Mouse (Mus musculus) layer of hippocampus, adult 9-10 months (tissue): Measurements from ENCODE around the gene Ccnd3.

ENCODE experiments used
- DNase-seq: peaks from one replicate; pipeline ENCODE4 v3.0.0; 2022; ENCODE audit warnings: low spot score

Gene Ccnd3

DNA sequence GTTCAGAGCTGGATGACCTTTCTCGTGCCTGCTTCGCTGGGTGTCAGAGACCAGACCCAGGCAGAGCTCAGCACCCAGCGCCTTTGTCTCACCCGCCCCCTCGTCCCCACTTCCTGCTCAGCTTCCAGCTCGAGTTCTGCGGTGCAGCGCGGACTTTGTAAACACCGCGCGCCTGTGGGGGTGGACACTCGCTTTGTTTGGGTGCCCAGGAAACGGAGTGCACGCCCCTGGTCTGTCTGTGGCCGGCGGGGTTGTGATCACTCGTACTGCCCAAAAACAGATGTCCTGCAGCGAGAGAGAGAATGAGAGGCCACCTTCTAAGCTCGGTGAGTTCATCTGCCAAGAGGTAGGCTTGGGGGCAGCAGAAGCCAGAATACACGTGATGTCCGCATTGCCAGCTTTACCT lies at the start of gene Ccnd3:
TSS of gene Ccnd3 (plus strand) at position 111 of the 406 bp plus-strand sequence.
- DNase-seq = no peak

DNA sequence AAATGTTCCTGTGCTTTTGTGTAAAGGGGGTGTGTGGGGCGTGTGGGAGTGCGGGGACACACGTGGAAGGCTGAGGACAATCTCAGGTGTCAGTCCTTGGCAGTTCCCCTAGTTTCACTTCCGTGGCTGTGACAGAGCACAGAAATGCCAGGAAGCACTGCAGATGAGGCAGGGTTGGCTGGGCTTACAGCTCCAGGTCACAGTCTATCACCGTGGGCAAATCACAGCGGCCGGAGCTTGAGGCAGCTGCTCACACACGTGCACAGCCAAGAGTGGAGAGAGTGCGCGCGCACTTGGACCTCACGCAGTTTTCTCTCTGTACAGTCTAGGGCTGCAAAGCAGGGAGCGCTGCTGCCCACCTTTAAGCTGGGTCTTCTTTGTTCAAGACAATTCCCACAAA lies 46.5 kb upstream of the Ccnd3 start:
- no peak for DNase-seq

DNA sequence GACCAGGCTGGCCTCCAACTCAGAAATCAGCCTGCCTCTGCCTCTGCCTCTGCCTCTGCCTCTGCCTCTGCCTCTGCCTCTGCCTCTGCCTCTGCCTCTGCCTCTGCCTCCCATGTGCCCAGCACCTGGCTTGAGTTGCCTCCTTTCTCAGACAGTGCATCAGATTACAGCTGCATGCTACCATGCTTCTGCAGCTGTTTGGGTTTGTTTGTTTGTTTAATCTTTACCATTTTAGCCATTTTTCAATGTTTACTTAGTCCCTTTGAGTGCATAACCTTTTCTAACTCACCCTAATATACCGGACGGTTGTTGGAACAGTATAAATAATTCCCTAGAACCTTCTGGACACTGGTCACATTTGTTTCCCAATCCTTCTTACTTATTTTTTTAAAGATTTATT lies 45.9 kb upstream of the Ccnd3 start:
- DNase-seq = no peak

DNA sequence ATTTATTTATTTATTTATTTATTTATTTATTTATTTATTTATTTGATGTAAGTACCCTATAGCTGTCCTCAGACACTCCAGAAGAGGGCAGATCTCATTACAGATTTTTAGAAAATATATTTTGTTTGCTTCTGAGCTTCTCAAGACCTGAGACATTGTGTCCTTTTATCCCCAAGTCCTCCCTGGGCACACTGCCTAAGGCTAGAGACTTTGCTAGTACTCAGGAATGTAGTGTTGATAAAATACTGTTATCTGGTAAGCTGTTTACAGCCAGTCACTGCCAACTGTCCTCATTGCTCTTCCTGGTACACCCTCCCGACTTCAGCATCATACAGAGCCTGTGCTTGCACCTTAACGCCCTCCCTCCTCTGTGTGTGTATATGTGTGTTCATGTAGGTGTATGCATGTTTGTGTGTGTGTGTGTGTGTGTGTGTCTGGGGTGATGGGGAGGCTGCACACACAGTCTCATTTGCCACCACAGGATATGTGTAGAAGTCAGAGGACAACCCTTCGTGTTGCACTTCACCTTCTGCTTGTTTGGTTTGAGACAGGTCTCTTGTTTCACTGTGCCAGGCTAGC lies 45.4 kb upstream of the Ccnd3 start:
- DNase-seq = no peak

- DNase-seq = no peak
Observed at GRCm38 (mm10) chr17:47461688-47462087, 43.2 kb upstream of the Ccnd3 start.

- DNase-seq = no peak
Observed at GRCm38 (mm10) chr17:47462209-47462608, 42.6 kb upstream of the Ccnd3 start.

DNA sequence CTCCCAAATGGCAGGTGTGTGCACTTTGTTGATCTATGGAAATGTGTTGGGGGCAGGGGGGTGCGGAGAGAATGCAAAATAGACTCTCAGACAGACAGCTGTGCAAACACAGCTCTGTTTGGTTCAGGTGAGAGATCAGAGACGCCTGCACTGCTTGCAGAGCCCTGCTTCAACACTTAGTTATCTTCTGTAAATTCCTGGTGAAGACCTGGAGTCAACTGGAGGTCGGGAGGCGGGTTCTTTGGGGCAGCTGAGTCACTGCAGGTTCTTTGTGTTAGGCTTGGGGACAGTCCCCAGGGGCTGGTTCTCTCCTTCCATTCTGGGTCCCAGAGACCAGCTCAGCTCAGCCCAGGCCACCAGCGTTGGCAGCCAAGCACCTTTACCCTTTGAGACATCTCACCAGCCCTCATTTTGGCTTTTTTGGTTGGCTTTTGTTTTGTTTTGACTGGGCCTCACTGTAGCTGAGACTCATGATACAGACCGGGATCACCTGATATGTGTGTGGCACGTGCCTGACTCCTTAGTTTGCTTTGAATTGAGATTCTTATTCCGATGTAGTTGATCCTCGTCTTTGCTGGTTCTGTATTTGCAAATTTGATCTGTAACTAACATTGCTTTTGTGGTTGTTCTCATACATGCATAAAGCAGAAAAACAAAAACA lies 42.0 kb upstream of the Ccnd3 start:
- no peak for DNase-seq

- no peak for DNase-seq
Observed at GRCm38 (mm10) chr17:47464248-47464965, 40.4 kb upstream of the Ccnd3 start.

DNA sequence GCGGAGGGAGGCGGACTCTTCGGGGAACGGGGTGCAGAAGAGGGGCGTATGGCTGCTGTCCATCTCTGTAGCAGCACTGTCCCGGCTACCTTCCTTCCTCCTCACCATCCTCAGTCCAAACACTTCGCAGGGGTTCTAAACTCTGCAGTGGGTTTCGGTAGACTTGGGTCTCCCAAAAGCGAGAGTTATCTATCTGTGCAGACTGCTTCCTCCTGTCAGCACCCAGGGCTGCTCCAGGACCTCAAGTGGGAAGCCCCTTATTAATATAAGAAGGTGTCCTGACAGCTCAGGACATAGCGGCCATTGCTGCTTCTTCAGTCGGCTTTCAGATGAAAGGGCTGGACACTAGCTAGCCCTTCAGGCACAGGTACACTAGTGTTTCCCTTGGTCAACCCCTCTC lies 39.8 kb upstream of the Ccnd3 start:
- no peak for DNase-seq

GRCm38 (mm10) chr17:47466284-47466683 lies 38.6 kb upstream of the Ccnd3 start:
- no peak for DNase-seq

DNA sequence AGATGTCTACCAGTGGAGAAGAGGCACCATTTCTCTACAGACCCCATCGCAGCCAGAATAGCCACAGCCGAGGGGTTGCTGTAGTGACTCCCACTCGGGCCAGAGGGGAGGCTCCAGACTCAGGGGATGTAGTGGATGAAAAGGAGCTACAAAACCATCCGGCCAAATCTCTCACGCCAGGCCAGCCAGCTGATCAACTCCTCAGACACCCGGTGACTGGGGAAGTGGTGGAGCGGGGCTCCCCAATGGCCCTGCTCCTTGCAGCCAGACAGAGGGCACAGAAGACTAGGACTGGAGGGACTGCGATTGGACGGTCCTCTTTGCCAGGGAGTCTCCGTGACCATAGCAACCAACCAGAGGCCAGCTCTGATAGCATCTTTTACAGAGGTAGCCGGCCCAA lies 37.2 kb upstream of the Ccnd3 start:
- DNase-seq = no peak

DNA sequence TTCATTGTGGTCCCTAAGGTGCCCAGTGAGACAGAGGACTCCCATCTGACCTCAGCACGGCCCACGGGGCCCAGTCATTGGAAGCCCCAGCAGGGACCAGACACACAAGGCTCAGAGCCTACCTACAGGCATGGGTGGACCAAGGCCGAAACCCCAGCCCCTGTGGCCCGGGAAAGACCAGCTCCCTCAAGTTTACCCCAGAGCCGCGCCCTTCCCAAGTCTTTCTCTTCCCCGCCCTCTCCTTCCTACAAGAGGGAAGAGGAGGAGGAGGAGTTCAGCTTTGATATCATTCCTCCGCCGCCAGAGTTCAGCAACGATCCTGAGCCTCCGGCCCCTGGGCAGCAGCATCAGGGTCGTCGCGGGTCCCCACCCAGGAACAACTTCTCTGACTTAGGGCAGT lies 36.8 kb upstream of the Ccnd3 start:
- no peak for DNase-seq

DNA sequence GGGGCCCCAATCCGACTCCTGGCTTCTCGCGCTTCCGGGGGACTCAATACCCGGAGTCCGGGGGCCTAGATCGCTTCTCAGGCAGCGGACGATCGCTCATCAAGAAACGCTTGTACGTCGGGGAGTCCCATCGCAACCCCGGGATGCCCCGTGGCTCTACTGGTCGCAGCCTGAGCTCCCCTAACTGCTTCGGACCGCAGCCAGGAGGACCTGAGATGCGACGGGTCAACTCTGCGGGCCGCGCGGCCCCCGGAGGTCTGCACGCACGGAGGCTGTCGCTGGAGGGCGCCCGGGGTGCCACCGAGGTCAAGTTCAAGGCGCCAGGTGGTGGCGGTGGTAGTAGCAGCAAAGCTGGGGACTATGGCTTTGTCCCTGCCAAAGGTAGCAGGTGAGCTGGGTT lies 36.4 kb upstream of the Ccnd3 start:
- DNase-seq = no peak

DNA sequence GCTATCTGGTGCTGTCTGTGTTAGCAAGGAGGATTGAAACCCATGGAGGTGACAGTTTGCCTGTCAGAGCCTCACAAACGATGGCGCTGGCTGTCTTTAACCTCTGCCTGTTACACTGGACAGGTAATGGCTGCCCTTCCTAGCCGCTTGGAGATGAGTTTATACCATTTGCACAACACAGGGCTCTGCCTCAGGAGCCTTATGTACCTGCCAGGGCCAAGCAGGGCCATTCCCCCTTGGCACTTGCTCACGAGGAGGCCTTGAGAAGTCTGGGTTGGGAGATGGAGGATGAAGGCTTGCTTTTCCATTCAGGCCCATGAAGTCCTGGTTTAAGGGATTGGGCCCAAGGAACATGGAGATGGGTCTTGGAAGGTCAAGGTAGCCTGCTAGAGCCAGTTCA lies 35.2 kb upstream of the Ccnd3 start:
- DNase-seq = no peak

- DNase-seq = no peak
Observed at GRCm38 (mm10) chr17:47470121-47470520, 34.7 kb upstream of the Ccnd3 start.

- peak; percentile 27 for DNase-seq
Observed at GRCm38 (mm10) chr17:47470686-47471085, 34.2 kb upstream of the Ccnd3 start.

GRCm38 (mm10) chr17:47472435-47473350 lies 32.2 kb upstream of the Ccnd3 start:
- no peak for DNase-seq

DNA sequence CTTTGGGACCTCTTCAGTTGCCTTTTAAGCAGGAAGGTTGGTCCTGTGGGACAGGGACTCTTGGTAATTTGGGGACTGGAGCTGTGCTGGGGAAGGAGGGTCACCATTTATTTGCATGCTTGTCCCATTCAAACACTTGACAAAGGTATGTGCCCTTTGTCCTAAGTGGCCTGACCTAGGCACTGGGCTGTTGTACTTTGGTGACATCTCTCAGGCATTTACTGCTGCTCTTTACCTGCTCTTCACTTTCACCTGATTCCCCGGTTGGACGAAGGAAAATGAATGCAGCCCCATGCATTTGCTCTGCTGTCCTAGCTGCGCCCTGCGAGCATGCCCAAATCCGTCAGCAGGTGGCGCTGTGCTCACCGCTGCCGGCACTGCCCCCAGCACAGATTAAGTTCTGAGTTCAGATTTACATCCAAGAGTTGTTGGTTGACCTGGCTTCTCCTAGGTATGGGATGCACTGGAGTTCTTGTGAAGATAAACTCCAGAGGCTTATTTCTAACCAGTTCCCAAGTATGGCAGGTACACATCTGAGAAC lies 31.3 kb upstream of the Ccnd3 start:
- no peak for DNase-seq

GRCm38 (mm10) chr17:47474250-47474649 lies 30.6 kb upstream of the Ccnd3 start:
- DNase-seq = no peak

DNA sequence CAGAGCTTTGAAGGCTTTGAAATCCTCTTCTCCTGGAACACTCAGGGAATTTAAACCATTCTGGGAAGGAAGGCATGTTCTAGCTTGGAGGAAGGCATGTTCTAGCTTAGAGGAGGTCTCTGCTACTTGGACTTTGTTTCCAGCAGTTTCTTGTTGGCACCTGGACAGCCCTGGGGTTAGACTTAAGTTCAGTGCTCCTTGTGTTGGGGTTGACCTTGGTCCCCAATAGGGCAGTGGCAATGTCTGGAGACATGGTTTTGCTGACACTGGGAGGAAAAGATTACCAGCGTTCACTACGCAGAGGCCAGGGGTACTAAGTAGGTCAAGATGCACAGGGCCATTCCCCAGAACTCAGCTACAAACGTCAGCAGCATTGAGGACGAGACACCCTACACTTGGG lies 29.7 kb upstream of the Ccnd3 start:
- DNase-seq = no peak

DNA sequence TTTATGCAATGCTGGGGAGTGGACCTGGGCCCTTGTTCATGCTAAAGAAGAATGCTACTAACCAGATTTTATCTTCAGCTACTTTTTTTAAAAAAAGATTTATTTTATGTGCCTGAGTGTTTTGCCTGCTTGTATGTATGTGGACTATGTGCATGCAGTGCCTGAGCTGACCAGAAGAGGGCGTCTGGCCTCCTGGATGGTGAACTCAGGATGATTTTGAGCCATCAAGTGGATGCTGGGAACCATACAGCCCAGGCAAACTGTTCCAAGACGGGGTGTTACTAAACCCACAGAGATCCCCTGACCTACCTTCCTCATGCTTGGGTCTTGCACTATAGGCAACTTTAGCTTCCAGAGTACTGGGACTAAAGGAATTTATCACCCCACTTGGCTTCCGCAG lies 29.1 kb upstream of the Ccnd3 start:
- no peak for DNase-seq

- DNase-seq = no peak
Observed at GRCm38 (mm10) chr17:47479887-47480286, 25.0 kb upstream of the Ccnd3 start.
